Mouse (Mus musculus) G1E (cell line): ENCODE results near the gene Robo2.

ENCODE experiments used
- CTCF ChIP-seq: IDR thresholded peaks from 2 replicates; pipeline ENCODE4 v1.5.1; 2012; ENCODE audit warnings: low read depth, low read length, inconsistent platforms, mixed read lengths
- GATA1 ChIP-seq: IDR thresholded peaks from 2 replicates; pipeline ENCODE4 v1.6.1; 2012; ENCODE audit warnings: borderline replicate concordance, low read length, inconsistent platforms, mixed read lengths
- POLR2AphosphoS5 ChIP-seq: IDR thresholded peaks from 2 replicates; pipeline ENCODE4 v1.6.1; 2012; ENCODE audit warnings: low read depth, low read length, inconsistent platforms; ENCODE audit not compliant: insufficient replicate concordance
- TAL1 ChIP-seq: conservative IDR thresholded peaks from 2 replicates; pipeline ENCODE4 v1.6.1; 2012; ENCODE audit warnings: low read depth, low read length, inconsistent platforms, mixed read lengths

GRCm38 (mm10) chr16:74061479-74061878, 350.1 kb downstream of the Robo2 start:
- TF ChIP-seq CTCF (no peak), TAL1 (no peak), POLR2AphosphoS5 (no peak), GATA1 (no peak)
